Mouse (Mus musculus) embryonic facial prominence, embryonic 10.5 days (tissue): ENCODE measurements around the gene Macrod1. TPM values are rescaled to one million over a fixed set of nuclear protein-coding genes. Genes with fewer than 3 reads are reported as not detected.
A peak's percentile ranks its signal among the peaks of the same experiment; 100 is the strongest.

ENCODE experiments used
- DNase-seq: peaks from one replicate; pipeline ENCODE4 v3.0.0-alpha.2; 2017; ENCODE audit warnings: low spot score
- H3K27ac ChIP-seq: fragments of 300-500 bp; sonication (generic); replicated peaks from 2 replicates; pipeline ENCODE4 v1.5.1; 2016; ENCODE audit warnings: mild to moderate bottlenecking
- H3K27me3 ChIP-seq: fragments of 300-500 bp; sonication (generic); replicated peaks from 2 replicates; pipeline ENCODE4 v1.6.1; 2016; ENCODE audit warnings: low read depth, mild to moderate bottlenecking; ENCODE audit not compliant: poor library complexity, severe bottlenecking
- H3K36me3 ChIP-seq: fragments of 300-500 bp; sonication (generic); replicated peaks from 2 replicates; pipeline ENCODE4 v1.6.1; 2016; ENCODE audit warnings: mild to moderate bottlenecking, moderate library complexity
- H3K4me1 ChIP-seq: fragments of 300-500 bp; sonication (generic); 2 replicates; pipeline ENCODE4 v1.6.1; 2016
- H3K4me3 ChIP-seq: fragments of 300-500 bp; sonication (generic); 2 replicates; pipeline ENCODE4 v1.5.1; 2016; ENCODE audit warnings: mild to moderate bottlenecking, moderate library complexity
- H3K9me3 ChIP-seq: fragments of 300-500 bp; sonication (generic); 2 replicates; pipeline ENCODE4 v1.6.1; 2016; ENCODE audit warnings: mild to moderate bottlenecking
- WGBS: fragments of 180-500 bp; shearing (Covaris S2); methylation state at CpG from one replicate; pipeline ENCODE4 v1.1.7; 2016; 5-methylcytosine and 5-hydroxymethylcytosine counted together
- polyA plus RNA-seq: library from polyadenylated mRNA; unstranded; fragments of >200 nt; fragmentation: Nextera tagmentation; extraction: Ambion mirVana; gene quantifications from 2 replicates; pipeline ENCODE4 v1.2.1, GENCODE M21; 2016

Gene Macrod1
- polyA plus RNA-seq, 1 experiment from 2014 or later: 5.0 TPM

DNA sequence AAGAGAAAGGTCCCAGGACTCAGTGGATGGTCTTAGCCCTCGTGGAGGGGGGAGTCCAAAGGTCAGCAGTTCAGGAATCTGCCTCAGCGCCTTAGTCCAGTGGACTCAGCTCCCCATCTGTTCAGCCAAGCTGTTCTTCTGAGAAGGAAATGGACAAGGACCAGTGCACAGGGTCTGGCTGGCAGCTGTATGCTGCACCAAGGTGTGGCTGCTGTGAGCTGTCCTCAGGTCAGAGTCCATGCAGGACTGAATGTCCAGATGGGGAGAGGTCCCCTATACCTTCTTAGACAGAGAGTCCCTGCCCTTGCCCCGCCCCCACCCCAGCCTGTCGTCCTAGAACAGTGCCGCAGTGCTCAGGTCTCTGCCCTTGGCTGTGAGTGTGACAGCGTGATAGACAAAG, 135.0 kb downstream of the Macrod1 start:
- peaks cover 46% of the 10 kb centered on the region for H3K4me1 ChIP-seq
- peaks cover 43% of the 10 kb centered on the region for H3K27me3 ChIP-seq

GRCm38 (mm10) chr19:7192561-7192967, 136.0 kb downstream of the Macrod1 start:
- H3K27me3 ChIP-seq: peaks cover 33% of the 10 kb centered on the region
- peaks cover 9% of the 10 kb centered on the region for H3K36me3 ChIP-seq
- H3K9me3 ChIP-seq: no peaks in the 10 kb centered on the region
- peaks cover 46% of the 10 kb centered on the region for H3K4me1 ChIP-seq
- no peak overlapping the region for H3K4me3 ChIP-seq
- no peak overlapping the region; the same call in 1 of the 2 replicates for H3K27ac ChIP-seq
- DNase-seq: no peak
- 63% methylated on average over 2 of the region's 2 CpGs for WGBS

More for the DNA sequence above, 135.0 kb downstream of the Macrod1 start:
- Histone ChIP-seq H3K27ac (0 out of 2 replicates have a peak overlapping the region, but pooled peaks have one; percentile 7), H3K4me3 (no peak overlapping the region), H3K36me3 (no peaks in the 10 kb centered on the region; the same call in 1 of the 2 replicates), H3K9me3 (no peaks in the 10 kb centered on the region)
- no peak for DNase-seq
- 46% methylated on average over 6 of the region's 6 CpGs for WGBS

DNA sequence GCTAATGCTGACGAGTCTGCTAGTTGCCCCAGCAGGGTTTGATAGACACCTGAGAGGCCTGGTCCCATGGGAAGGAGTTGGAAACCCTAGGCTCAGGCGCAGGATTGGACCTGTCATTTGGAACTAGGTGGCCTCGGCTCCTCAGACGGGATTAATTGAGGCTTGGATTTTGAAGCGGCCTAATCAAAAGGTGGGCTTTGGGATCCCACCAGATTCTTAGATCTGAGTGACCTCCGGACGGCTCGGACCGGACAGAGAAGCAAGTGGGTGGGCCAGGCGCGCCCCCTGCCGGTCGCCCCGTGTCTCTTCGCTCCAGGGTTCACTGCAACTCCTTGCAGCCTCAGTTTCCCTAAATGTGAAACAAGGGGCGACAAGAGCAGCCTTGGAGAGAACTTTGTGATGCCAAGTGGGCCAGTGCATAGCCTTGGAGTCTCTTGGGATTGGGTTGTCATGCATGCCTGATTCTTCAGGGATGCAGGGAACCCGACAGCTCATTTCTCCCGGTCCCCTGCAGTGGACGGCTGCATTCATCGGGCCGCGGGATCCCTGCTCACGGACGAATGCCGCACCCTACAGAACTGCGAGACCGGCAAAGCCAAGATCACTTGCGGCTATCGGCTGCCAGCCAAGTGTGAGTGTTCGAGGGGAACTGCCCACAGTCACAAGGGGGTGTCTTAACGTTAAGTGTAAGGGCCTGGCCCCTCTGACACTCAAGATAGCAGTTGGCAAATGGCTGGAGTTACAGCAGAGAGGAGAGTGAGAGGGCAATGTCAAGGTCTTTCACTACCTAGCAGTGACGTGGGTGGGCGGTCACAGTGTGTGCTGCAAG, 139.5 kb downstream of the Macrod1 start:
- DNase-seq: peak; percentile 84
- peaks cover 45% of the 10 kb centered on the region for H3K36me3 ChIP-seq
- peaks cover 44% of the 10 kb centered on the region for H3K4me1 ChIP-seq
- peaks cover 7% of the 10 kb centered on the region for H3K27me3 ChIP-seq
- peak overlapping the region; percentile 14; the same call in 1 of the 2 replicates for H3K4me3 ChIP-seq
- H3K27ac ChIP-seq: no peak overlapping the region
- WGBS: 18% methylated on average over 33 of the region's 33 CpGs
- no peaks in the 10 kb centered on the region for H3K9me3 ChIP-seq

- DNase-seq: peak; percentile 80
- Histone ChIP-seq H3K27ac (no peak overlapping the region), H3K4me3 (0 out of 2 replicates have a peak overlapping the region, but pooled peaks have one; percentile 1), H3K4me1 (peaks cover 40% of the 10 kb centered on the region), H3K36me3 (peaks cover 51% of the 10 kb centered on the region), H3K27me3 (peaks cover 3% of the 10 kb centered on the region), H3K9me3 (no peaks in the 10 kb centered on the region)
- WGBS: 10% methylated on average over 17 of the region's 17 CpGs
These were observed 140.2 kb downstream of the Macrod1 start for GRCm38 (mm10) chr19:7196741-7197270.

GRCm38 (mm10) chr19:7197445-7197844, 140.8 kb downstream of the Macrod1 start:
- peaks cover 57% of the 10 kb centered on the region for H3K36me3 ChIP-seq
- peaks cover 36% of the 10 kb centered on the region for H3K4me1 ChIP-seq
- no peaks in the 10 kb centered on the region; the same call in 1 of the 2 replicates for H3K27me3 ChIP-seq
- H3K27ac ChIP-seq: no peak overlapping the region
- WGBS: 84% methylated on average over 9 of the region's 9 CpGs
- DNase-seq: peak; percentile 29
- no peaks in the 10 kb centered on the region for H3K9me3 ChIP-seq
- no peak overlapping the region for H3K4me3 ChIP-seq

GRCm38 (mm10) chr19:7199089-7199488, 142.5 kb downstream of the Macrod1 start:
- peaks cover 73% of the 10 kb centered on the region for H3K36me3 ChIP-seq

GRCm38 (mm10) chr19:7200427-7200826, 143.8 kb downstream of the Macrod1 start:
- Histone ChIP-seq H3K4me1 (peaks cover 48% of the 10 kb centered on the region), H3K9me3 (no peaks in the 10 kb centered on the region), H3K36me3 (peaks cover 78% of the 10 kb centered on the region), H3K27me3 (no peaks in the 10 kb centered on the region), H3K27ac (no peak overlapping the region), H3K4me3 (no peak overlapping the region)
- 67% methylated on average over 1 of the region's 1 CpGs for WGBS
- no peak for DNase-seq

More at GRCm38 (mm10) chr19:7199089-7199488, 142.5 kb downstream of the Macrod1 start:
- Histone ChIP-seq H3K27me3 (no peaks in the 10 kb centered on the region), H3K9me3 (no peaks in the 10 kb centered on the region), H3K27ac (no peak overlapping the region), H3K4me1 (peaks cover 39% of the 10 kb centered on the region), H3K4me3 (no peak overlapping the region)
- no peak for DNase-seq
- 94% methylated on average over 13 of the region's 13 CpGs for WGBS

GRCm38 (mm10) chr19:7204898-7205297, 148.3 kb downstream of the Macrod1 start:
- Histone ChIP-seq H3K9me3 (no peaks in the 10 kb centered on the region), H3K4me3 (peak overlapping the region; percentile 71), H3K4me1 (peaks cover 25% of the 10 kb centered on the region), H3K27me3 (no peaks in the 10 kb centered on the region), H3K36me3 (peaks cover 49% of the 10 kb centered on the region), H3K27ac (peak overlapping the region; percentile 97; the same call in 1 of the 2 replicates)
- WGBS: 67% methylated on average over 2 of the region's 2 CpGs
- no peak for DNase-seq

DNA sequence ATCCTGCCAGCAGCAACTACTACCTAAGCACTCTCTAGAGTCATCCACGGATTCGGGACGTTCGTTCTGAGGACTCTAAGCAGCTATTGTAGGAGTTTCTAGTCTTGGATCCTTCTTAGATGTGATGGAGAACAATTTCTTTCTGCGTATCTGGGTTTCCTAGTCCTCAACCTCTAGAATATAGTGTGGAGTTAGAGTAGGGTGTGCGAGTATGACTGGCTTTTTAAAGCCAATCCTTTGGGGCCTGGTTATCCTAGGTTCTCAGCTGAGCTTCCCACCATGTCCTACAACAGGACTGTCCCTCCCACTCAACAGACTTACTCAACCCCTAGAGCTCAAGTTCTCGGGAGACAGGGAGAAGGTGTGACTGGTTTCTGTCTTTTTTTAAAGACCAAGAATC, 148.7 kb downstream of the Macrod1 start:
- H3K27ac ChIP-seq: peak overlapping the region; percentile 97
- WGBS: 38% methylated on average over 7 of the region's 7 CpGs
- no peaks in the 10 kb centered on the region for H3K9me3 ChIP-seq
- H3K27me3 ChIP-seq: no peaks in the 10 kb centered on the region
- H3K4me3 ChIP-seq: peak overlapping the region; percentile 71
- H3K36me3 ChIP-seq: peaks cover 47% of the 10 kb centered on the region
- H3K4me1 ChIP-seq: peaks cover 25% of the 10 kb centered on the region
- DNase-seq: no peak

DNA sequence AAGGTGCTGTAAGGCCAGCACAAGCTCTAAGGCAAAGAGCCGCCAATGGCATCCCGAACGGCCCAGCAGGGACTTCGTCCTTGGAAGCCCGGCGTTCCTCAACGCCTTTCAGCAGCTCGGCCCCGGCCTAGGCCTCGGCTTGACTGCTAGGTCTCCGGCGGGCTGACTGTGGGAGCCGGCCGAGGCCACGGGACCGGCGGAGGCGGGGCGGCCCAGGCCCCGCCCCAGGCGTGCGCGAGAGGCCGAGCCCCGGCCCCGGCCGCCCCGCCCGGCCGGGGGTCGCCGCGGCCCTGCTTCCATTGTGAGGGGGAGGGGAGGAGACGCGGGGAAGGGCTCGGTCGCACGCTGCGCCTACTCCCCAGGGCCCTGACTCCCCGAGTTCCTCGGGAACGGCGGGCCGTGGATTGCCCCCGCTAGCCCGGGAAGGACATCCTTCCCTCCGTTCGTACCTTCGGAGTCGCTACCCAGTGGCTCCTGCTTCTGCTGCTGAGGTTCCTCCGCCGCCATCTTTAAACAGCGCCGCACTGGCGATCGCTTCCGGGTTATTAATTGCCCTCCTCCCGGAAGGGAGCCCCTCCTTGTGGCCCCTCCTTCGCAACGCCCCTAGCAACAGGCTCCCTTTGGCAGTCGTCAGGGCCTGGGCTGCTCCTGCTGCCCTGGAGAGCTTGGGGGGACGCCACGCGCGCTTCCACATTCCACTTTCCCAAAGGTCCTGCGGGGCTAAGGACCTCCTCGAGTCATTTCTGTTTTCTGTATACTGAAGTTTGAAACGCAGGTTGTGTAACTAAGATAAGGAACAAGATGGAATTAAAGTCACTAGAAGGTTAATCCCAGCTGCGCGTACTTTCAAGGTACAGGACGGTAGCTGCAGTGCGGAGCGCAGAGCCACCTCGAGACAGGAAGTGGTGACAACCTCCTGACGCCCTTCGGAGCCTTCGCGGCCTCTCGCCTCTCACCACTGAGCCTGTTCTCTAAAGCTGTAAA, 149.4 kb downstream of the Macrod1 start, which contains the start of gene Otub1:
Gene Otub1 (minus strand): TSS at position 564 of the 984 bp plus-strand sequence.
- Histone ChIP-seq H3K27ac (peak within 1 kb of the TSS; percentile 97), H3K4me1 (peaks cover 25% of the 10 kb centered on the region), H3K27me3 (no peaks in the 10 kb centered on the region), H3K9me3 (no peaks in the 10 kb centered on the region), H3K36me3 (peaks cover 45% of the 10 kb centered on the region), H3K4me3 (peak within 1 kb of the TSS; percentile 71)
- peak; percentile 97 for DNase-seq
- WGBS: under 1% methylated on average over 76 of the region's 79 CpGs

DNA sequence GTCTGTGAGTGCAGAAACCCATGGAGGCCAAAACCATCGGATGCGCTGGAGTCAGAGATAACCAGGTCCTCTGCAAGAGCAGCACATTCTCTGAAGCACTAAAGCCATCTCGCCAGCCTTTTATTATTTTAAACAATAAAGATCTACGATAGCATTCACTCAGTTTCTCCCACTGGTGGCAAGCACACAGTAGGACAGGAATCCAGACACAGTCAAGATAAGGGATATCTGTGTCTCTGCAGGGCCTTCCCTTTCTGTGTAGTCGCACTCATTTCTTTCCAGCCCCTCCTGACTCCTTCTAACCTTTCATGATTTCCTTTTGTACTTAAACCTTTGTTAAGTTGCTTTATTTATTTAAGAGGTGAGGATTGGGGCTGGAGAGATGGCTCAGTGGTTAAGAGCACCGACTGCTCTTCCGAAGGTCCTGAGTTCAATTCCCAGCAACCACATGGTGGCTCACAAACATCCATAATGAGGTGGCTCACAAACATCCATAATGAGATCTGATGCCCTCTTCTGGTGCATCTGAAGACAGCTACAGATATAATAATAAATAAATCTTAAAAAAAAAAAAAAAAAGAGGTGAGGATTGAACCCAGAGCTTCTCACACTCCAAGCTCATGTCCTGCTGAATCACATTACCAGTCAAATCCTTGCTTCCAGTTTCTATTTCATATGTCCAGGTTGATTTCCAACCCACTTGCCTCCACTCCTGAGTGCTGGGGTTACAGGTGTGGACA, 153.5 kb downstream of the Macrod1 start:
- H3K27me3 ChIP-seq: no peaks in the 10 kb centered on the region
- no peak overlapping the region for H3K27ac ChIP-seq
- 93% methylated on average over 7 of the region's 7 CpGs for WGBS
- no peak overlapping the region for H3K4me3 ChIP-seq
- peaks cover 48% of the 10 kb centered on the region for H3K36me3 ChIP-seq
- peaks cover 12% of the 10 kb centered on the region for H3K4me1 ChIP-seq
- DNase-seq: no peak
- no peaks in the 10 kb centered on the region for H3K9me3 ChIP-seq
